Mouse (Mus musculus) ovary, adult 2 months (tissue): ENCODE measurements around the gene Gm13285. TPM values are rescaled to one million over a fixed set of nuclear protein-coding genes. Genes with fewer than 3 reads are reported as not detected.

Experiments
- polyA plus RNA-seq: library from polyadenylated mRNA; depleted of rRNA; stranded (reverse); fragments of >200 nt; gene quantifications from 2 replicates; pipeline ENCODE4 v1.2.3, GENCODE M21; 2012; rRNA removed

The Gm13285 gene
- polyA plus RNA-seq, 1 experiment = not detected

Other genes with a start within 250 kb of the Gm13285 start
- gene Ifna15, start 241.4 kb upstream of the Gm13285 start, polyA plus RNA-seq = not detected in 2 replicates
- gene Ifna14, start 227.9 kb upstream of the Gm13285 start, polyA plus RNA-seq = not detected in 2 replicates
- gene Ifna9, start 207.3 kb upstream of the Gm13285 start, polyA plus RNA-seq = not detected in 2 replicates
- not detected in 2 replicates for gene Ifna12, start 196.3 kb upstream of the Gm13285 start, polyA plus RNA-seq
- gene C87499, start 165.3 kb upstream of the Gm13285 start, polyA plus RNA-seq = 1.1 and 1.9 TPM in 2 replicates
- gene Ifna13, start 155.2 kb upstream of the Gm13285 start, polyA plus RNA-seq = not detected in 2 replicates
- not detected in 2 replicates for gene Ifna16, start 122.7 kb upstream of the Gm13285 start, polyA plus RNA-seq
- gene Ifna2, start 115.8 kb upstream of the Gm13285 start, polyA plus RNA-seq = not detected in 2 replicates
- not detected in 2 replicates for gene Ifnab, start 108.3 kb upstream of the Gm13285 start, polyA plus RNA-seq
- 0.54 and 0.57 TPM in 2 replicates for gene Gm26566, start 77.9 kb upstream of the Gm13285 start, polyA plus RNA-seq
- gene Klhl9, start 77.2 kb upstream of the Gm13285 start, polyA plus RNA-seq = 26.4 and 40.2 TPM in 2 replicates
- gene Gm13271, start 44.8 kb upstream of the Gm13285 start, polyA plus RNA-seq = not detected in 2 replicates
- not detected in 2 replicates for gene Gm13283, start 39.5 kb upstream of the Gm13285 start, polyA plus RNA-seq
- not detected in 2 replicates for gene Gm13290, start 25.8 kb upstream of the Gm13285 start, polyA plus RNA-seq
- gene Gm13289, start 22.7 kb upstream of the Gm13285 start, polyA plus RNA-seq = not detected in 2 replicates
- not detected in 2 replicates for gene Gm13272, start 19.8 kb upstream of the Gm13285 start, polyA plus RNA-seq
- gene Ifnz, start 17.5 kb upstream of the Gm13285 start, polyA plus RNA-seq = not detected in 2 replicates
- gene Gm13276, start 14.0 kb upstream of the Gm13285 start, polyA plus RNA-seq = not detected in 2 replicates
- not detected in 2 replicates for gene Gm13277, start 11.0 kb upstream of the Gm13285 start, polyA plus RNA-seq
- not detected in 2 replicates for gene Gm13278, start 8.1 kb upstream of the Gm13285 start, polyA plus RNA-seq
- gene Gm13275, start 5.2 kb upstream of the Gm13285 start, polyA plus RNA-seq = not detected in 2 replicates
- not detected in 2 replicates for gene Gm13279, start 2.3 kb upstream of the Gm13285 start, polyA plus RNA-seq
- not detected in 2 replicates for gene Gm13287, start 3.6 kb downstream of the Gm13285 start, polyA plus RNA-seq
- 0.06 TPM in 1 of 2 replicates, not detected in the other for gene Gm13288, start 5.9 kb downstream of the Gm13285 start, polyA plus RNA-seq
- gene Ifna7, start 16.6 kb downstream of the Gm13285 start, polyA plus RNA-seq = not detected in 2 replicates
- gene Ifna11, start 20.3 kb downstream of the Gm13285 start, polyA plus RNA-seq = not detected in 2 replicates
- gene Ifna6, start 27.8 kb downstream of the Gm13285 start, polyA plus RNA-seq = not detected in 2 replicates
- gene Ifna5, start 35.9 kb downstream of the Gm13285 start, polyA plus RNA-seq = not detected in 2 replicates
- not detected in 2 replicates for gene Ifna4, start 42.2 kb downstream of the Gm13285 start, polyA plus RNA-seq
- gene Ifna1, start 50.4 kb downstream of the Gm13285 start, polyA plus RNA-seq = not detected in 2 replicates
- gene Ifne, start 80.5 kb downstream of the Gm13285 start, polyA plus RNA-seq = 0.33 and 1.0 TPM in 2 replicates